26 mouse cellular contexts compared by ENCODE assay signal in genomic region chr6:66992786-66993185, GRCm38 (mm10). TPM values are rescaled to one million over a fixed set of nuclear protein-coding genes. Genes with fewer than 3 reads are reported as not detected.
DNase-seq lines count a peak whose midpoint lies in the region; ATAC-seq and TF ChIP-seq lines count a peak whose summit lies in the region.
"Had no signal": no experiment of that assay in that cellular context is flagged by ENCODE, and none has a peak within 500 bp of the region (broad histone marks: within the 10 kb centered on the region; RNA-seq: fewer than 3 reads in every experiment).

No protein-coding gene starts in this region.

- no peak overlapping the region for H3K4me2 ChIP-seq in lung, embryonic 14.5 days
- H3K4me2 ChIP-seq: embryonic facial prominence, embryonic 13.5 days; forebrain, embryonic 13.5 days; heart, embryonic 15.5 days; hindbrain, embryonic 12.5 days; hindbrain, embryonic 15.5 days had no signal

- H3K36me3 ChIP-seq in lung, embryonic 14.5 days (ENCODE audit: insufficient read depth) = no peaks in the 10 kb centered on the region
- H3K36me3 ChIP-seq: embryonic facial prominence, embryonic 10.5 days; embryonic facial prominence, embryonic 13.5 days; forebrain, embryonic 10.5 days; heart, embryonic 10.5 days; heart, embryonic 15.5 days; hindbrain, embryonic 12.5 days; hindbrain, embryonic 15.5 days had no signal

- no peak overlapping the region for H3K27ac ChIP-seq in lung, embryonic 14.5 days (ENCODE audit: low read depth)
- H3K27ac ChIP-seq: embryonic facial prominence, embryonic 10.5 days; embryonic facial prominence, embryonic 13.5 days; forebrain, embryonic 10.5 days; forebrain, embryonic 13.5 days; heart, embryonic 10.5 days; heart, embryonic 15.5 days; hindbrain, embryonic 12.5 days; hindbrain, embryonic 15.5 days had no signal

- no peak overlapping the region for H3K9ac ChIP-seq in lung, embryonic 14.5 days
- H3K9ac ChIP-seq: embryonic facial prominence, embryonic 13.5 days; forebrain, embryonic 13.5 days; heart, embryonic 15.5 days; hindbrain, embryonic 12.5 days; hindbrain, embryonic 15.5 days had no signal

- H3K9me3 ChIP-seq in lung, embryonic 14.5 days (ENCODE audit: low read depth, low read length) = no peaks in the 10 kb centered on the region
- H3K9me3 ChIP-seq: embryonic facial prominence, embryonic 10.5 days; embryonic facial prominence, embryonic 13.5 days; forebrain, embryonic 10.5 days; forebrain, embryonic 13.5 days; heart, embryonic 10.5 days; heart, embryonic 15.5 days; hindbrain, embryonic 12.5 days; hindbrain, embryonic 15.5 days had no signal

- no peak overlapping the region for H3K4me3 ChIP-seq in lung, embryonic 14.5 days (ENCODE audit: low read depth, low read length)
- H3K4me3 ChIP-seq: embryonic facial prominence, embryonic 10.5 days; embryonic facial prominence, embryonic 13.5 days; erythroblast, embryonic 14.5 days; forebrain, embryonic 10.5 days; forebrain, embryonic 13.5 days; heart, embryonic 10.5 days; heart, embryonic 15.5 days; hindbrain, embryonic 12.5 days; hindbrain, embryonic 15.5 days had no signal

- 0 out of 2 replicates have a peak, but pooled peaks cover 6% of the 10 kb centered on the region for H3K4me1 ChIP-seq in lung, embryonic 14.5 days (ENCODE audit: insufficient read depth)
- H3K4me1 ChIP-seq: embryonic facial prominence, embryonic 13.5 days; forebrain, embryonic 13.5 days; hindbrain, embryonic 12.5 days; hindbrain, embryonic 15.5 days had no signal

- H3K27me3 ChIP-seq in lung, embryonic 14.5 days (ENCODE audit: insufficient read depth, low read length) = no peaks in the 10 kb centered on the region
- H3K27me3 ChIP-seq: embryonic facial prominence, embryonic 13.5 days; forebrain, embryonic 13.5 days; heart, embryonic 15.5 days; hindbrain, embryonic 12.5 days; hindbrain, embryonic 15.5 days had no signal

- no peak for TF ChIP-seq CTCF in lung, embryonic 14.5 days (IDR thresholded peaks at IDR 0.05; ENCODE audit: low read depth)

- ATAC-seq in lung, embryonic 14.5 days (ENCODE audit: insufficient read depth) = 0 out of 2 replicates have a peak, but pooled peaks have one; percentile 50
- no peak for ATAC-seq in megakaryocyte, adult 5-6 weeks (ENCODE audit: poor library complexity, severe bottlenecking)
- ATAC-seq: CD4-positive, CD25-positive, alpha-beta regulatory T cell, adult 4 months; forebrain, embryonic 13.5 days; forebrain, embryonic 16.5 days; intestine, postnatal 0 days had no signal

- WGBS in lung, embryonic 14.5 days = 60% methylated on average over 8 of the region's 8 CpGs

- DNase-seq in heart, adult 11 months = peak; percentile 88
- DNase-seq in heart, adult 8-10 months (ENCODE audit: low spot score) = no peak
- no peak for DNase-seq in lung, embryonic 14.5 days
- DNase-seq in lung, postnatal 4 days = no peak
- peak; percentile 81 for DNase-seq in gonadal fat pad, adult 2 months (ENCODE audit: low read depth)
- DNase-seq: adrenal gland, postnatal 10 days; cerebellum, adult 11 months; cerebellum, adult 2 months; cerebellum, adult 9-11 months; cerebellum, postnatal 25 days; embryo, embryonic 11 days; gastrocnemius, postnatal 10 days; gastrocnemius, postnatal 36 days had no signal

RNA-seq across cellular contexts. Expression of gene Gadd45a, which starts 44.5 kb away (rescaled TPM):
- 10 to 100 TPM; 13.8 to 30.6 (median 20.8) TPM for total RNA-seq in heart, adult 8-10 months (2022)
- polyA plus RNA-seq in lung, embryonic 14.5 days (2014; fragmentation: Nextera tagmentation; extraction: Ambion mirVana) = 9.9 and 13.0 TPM in 2 replicates
- 25.9 and 31.7 TPM in 2 replicates for polyA plus RNA-seq in gonadal fat pad, adult 2 months (2012; rRNA removed)
- total RNA-seq in megakaryocyte, adult 5-6 weeks (2015) = 59.6 and 62.4 TPM in 2 replicates
- 77.2 and 95.9 TPM in 2 replicates for total RNA-seq in megakaryocyte, adult 5-6 weeks (2017)

Comparison
In these comparisons a context has a peak if more than half of its experiments do, and no peak if none do; other contexts are left out.
1. DNase-seq: peak in heart, adult 11 months (single experiment) and gonadal fat pad, adult 2 months (single experiment); none in heart, adult 8-10 months (single experiment), lung, embryonic 14.5 days (single experiment) and lung, postnatal 4 days (0 of 2).